Mouse (Mus musculus) hematopoietic multipotent progenitor cell, adult 10-12 weeks (in vitro differentiated cells): ENCODE measurements around the gene Rybp. TPM values are rescaled to one million over a fixed set of nuclear protein-coding genes. Genes with fewer than 3 reads are reported as not detected.

Source experiments
- polyA plus RNA-seq: library from polyadenylated mRNA; stranded (reverse); fragments of >175 nt; gene quantifications from 2 replicates; pipeline ENCODE4 v1.2.3, GENCODE M21; 2012; ENCODE audit warnings: low replicate concordance

The Rybp gene
- polyA plus RNA-seq: 4.1 and 6.8 TPM in 2 replicates

DNA sequence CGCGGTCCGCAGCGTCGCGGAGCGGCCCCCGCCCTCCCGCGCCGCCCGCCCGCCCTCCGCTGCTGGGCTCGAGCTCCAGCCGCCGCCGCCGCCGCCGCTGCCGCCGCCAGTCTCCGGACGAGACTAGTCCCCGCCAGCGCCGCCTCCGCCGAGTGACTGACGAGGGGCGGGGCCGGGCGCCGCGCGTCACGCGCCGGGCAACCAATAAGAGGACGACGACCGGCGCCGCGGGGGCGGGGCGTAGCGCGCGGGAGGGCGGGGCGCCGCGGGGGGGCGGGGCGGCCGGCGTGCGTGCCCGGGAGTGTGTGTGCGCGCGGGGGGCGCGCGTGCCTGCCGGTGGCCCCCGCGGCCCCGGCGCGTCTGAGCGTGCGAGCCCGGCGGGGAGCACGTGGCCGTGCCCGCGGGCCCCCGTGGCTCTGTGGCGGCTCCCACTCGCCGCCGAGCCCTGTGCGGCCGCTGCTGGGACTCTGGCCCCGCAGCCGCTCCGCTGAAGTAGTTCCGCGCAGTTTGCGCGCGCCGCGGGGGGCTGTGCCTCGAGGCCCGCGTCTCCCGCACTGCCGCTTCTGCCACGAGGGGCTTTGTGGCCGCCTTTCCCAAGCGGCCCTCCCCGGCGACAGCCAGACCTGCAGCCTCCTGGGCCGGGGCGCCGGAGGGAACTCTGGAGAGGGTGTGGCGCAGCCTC, at the start of gene Rybp:
Gene Rybp (minus strand): TSS at position 152 of the 682 bp plus-strand sequence.

